Mouse (Mus musculus): Measurements from ENCODE around the gene Reps2. TPM values are rescaled to one million over a fixed set of nuclear protein-coding genes. Genes with fewer than 3 reads are reported as not detected.

Gene Reps2
- 2.1 and 2.2 TPM in 2 replicates for total RNA-seq (2012; rRNA removed)
- 1 to 10 TPM in 1 of 2 experiments, not detected in 1; 2.8 TPM for polyA plus RNA-seq (2012; ENCODE audit: insufficient read depth in 1 of 2, insufficient read length in 2 of 2, low read depth in 1 of 2, low replicate concordance in 2 of 2, missing spikeins in 1 of 2)

- no peaks in the 10 kb centered on the region for H3K27me3 ChIP-seq (ENCODE audit: control insufficient read depth in 1 of 2, insufficient read depth in 2 of 2, low read length in 2 of 2)
- H3K79me2 ChIP-seq (ENCODE audit: control insufficient read depth, insufficient read depth, low read length, poor library complexity): peaks cover 2% of the 10 kb centered on the region
- H3K4me1 ChIP-seq (ENCODE audit: control insufficient read depth in 1 of 2, insufficient read depth in 2 of 2, low read length in 2 of 2): peaks cover 17 to 18% of the 10 kb centered on the region in 2 experiments
- peak within 1 kb of the TSS; percentile 88 for H3K27ac ChIP-seq (ENCODE audit: control insufficient read depth, low read depth, low read length)
- H3K9me3 ChIP-seq (replicated peaks; ENCODE audit: insufficient read depth, low read length): no peaks in the 10 kb centered on the region
- peaks cover 0 to 25% of the 10 kb centered on the region in 2 experiments; a peak in 2 of 4 replicates for H3K36me3 ChIP-seq (ENCODE audit: control insufficient read depth in 1 of 2, insufficient read depth in 2 of 2, low read length in 2 of 2)
- peak within 1 kb of the TSS; percentile 77 for H3K9ac ChIP-seq (ENCODE audit: control insufficient read depth, low read depth, low read length, poor library complexity, severe bottlenecking)
- TF ChIP-seq RCOR1 (IDR thresholded peaks at IDR 0.05; ENCODE audit: low read depth, low read length) (no peak), NRF1 (IDR thresholded peaks at IDR 0.05; ENCODE audit: insufficient read depth, low read depth, low read length, poor library complexity, severe bottlenecking) (0 out of 2 replicates have a peak, but pooled peaks have one; percentile 40), MAX (IDR thresholded peaks at IDR 0.05; ENCODE audit: low read length) (peak; percentile 65; the same call in 1 of the 2 replicates), MYB (IDR thresholded peaks at IDR 0.05; ENCODE audit: low read depth, low read length) (no peak), TCF12 (IDR thresholded peaks at IDR 0.05; ENCODE audit: low read depth, low read length) (0 out of 2 replicates have a peak, but pooled peaks have one; percentile 22), POLR2AphosphoS5 (IDR thresholded peaks at IDR 0.05; ENCODE audit: borderline replicate concordance, low read depth, low read length) (no peak), MAZ (IDR thresholded peaks at IDR 0.05; ENCODE audit: low read depth, low read length) (peak; percentile 55; the same call in 1 of the 2 replicates), ZNF384 (IDR thresholded peaks at IDR 0.05; ENCODE audit: low read depth, low read length) (peak; percentile 78), EP300 (IDR thresholded peaks at IDR 0.05; ENCODE audit: low read depth in 1 of 2, low read length in 2 of 2) (no peak), USF2 (IDR thresholded peaks at IDR 0.05; ENCODE audit: borderline replicate concordance in 1 of 2, insufficient read depth in 1 of 2, low read depth in 1 of 2, low read length in 2 of 2) (no peak), SIN3A (IDR thresholded peaks at IDR 0.05; ENCODE audit: low read length) (peak; percentile 65), BHLHE40 (IDR thresholded peaks at IDR 0.05; ENCODE audit: borderline replicate concordance, low read depth, low read length) (no peak), UBTF (IDR thresholded peaks at IDR 0.05; ENCODE audit: borderline replicate concordance, insufficient read depth, low read depth, low read length) (peak; percentile 74; the same call in 1 of the 2 replicates), MXI1 (IDR thresholded peaks at IDR 0.05; ENCODE audit: low read depth, low read length) (peak; percentile 45; the same call in 1 of the 2 replicates)
- peak; percentile 91 for DNase-seq (ENCODE audit: low read depth, low spot score)
- H3K4me3 ChIP-seq (ENCODE audit: control insufficient read depth in 1 of 2, insufficient read depth in 1 of 2, low read depth in 2 of 2, low read length in 2 of 2): peak within 1 kb of the TSS; percentile 58 to 79
Observed at GRCm38 (mm10) chrX:162643091-162643788, at the start of gene Reps2. Reps2 (minus strand) TSS chrX:162643649.

GRCm38 (mm10) chrX:162691272-162691671, 47.8 kb upstream of the Reps2 start:
- H3K9ac ChIP-seq (ENCODE audit: control insufficient read depth, low read depth, low read length, poor library complexity, severe bottlenecking): no peak overlapping the region
- no peak overlapping the region for H3K4me3 ChIP-seq (ENCODE audit: control insufficient read depth in 1 of 2, insufficient read depth in 1 of 2, low read depth in 2 of 2, low read length in 2 of 2)
- no peaks in the 10 kb centered on the region for H3K79me2 ChIP-seq (ENCODE audit: control insufficient read depth, insufficient read depth, low read length, poor library complexity)
- no peaks in the 10 kb centered on the region for H3K9me3 ChIP-seq (replicated peaks; ENCODE audit: insufficient read depth, low read length)
- peaks cover 0 to 9% of the 10 kb centered on the region in 2 experiments; a peak in 2 of 4 replicates for H3K36me3 ChIP-seq (ENCODE audit: control insufficient read depth in 1 of 2, insufficient read depth in 2 of 2, low read length in 2 of 2)
- no peak overlapping the region for H3K27ac ChIP-seq (ENCODE audit: control insufficient read depth, low read depth, low read length)
- peak; percentile 75 for DNase-seq (ENCODE audit: low read depth, low spot score)
- peaks cover 0 to 8% of the 10 kb centered on the region in 2 experiments; a peak in 3 of 4 replicates for H3K4me1 ChIP-seq (ENCODE audit: control insufficient read depth in 1 of 2, insufficient read depth in 2 of 2, low read length in 2 of 2)
- H3K27me3 ChIP-seq (ENCODE audit: control insufficient read depth in 1 of 2, insufficient read depth in 2 of 2, low read length in 2 of 2): no peaks in the 10 kb centered on the region
- peak; percentile 48; the same call in 1 of the 2 replicates for TF ChIP-seq GATA1 (IDR thresholded peaks at IDR 0.05; ENCODE audit: low read depth, low read length)
- no peak for TF ChIP-seq USF2 (IDR thresholded peaks at IDR 0.05; ENCODE audit: borderline replicate concordance in 1 of 2, insufficient read depth in 1 of 2, low read depth in 1 of 2, low read length in 2 of 2)
- peak; percentile 51 for TF ChIP-seq ETS1 (IDR thresholded peaks at IDR 0.05; ENCODE audit: low read depth, low read length)
- 0 out of 2 replicates have a peak, but pooled peaks have one; percentile 21 for TF ChIP-seq SIN3A (IDR thresholded peaks at IDR 0.05; ENCODE audit: low read length)
- TF ChIP-seq CHD1 (IDR thresholded peaks at IDR 0.05; ENCODE audit: low read depth, low read length): no peak
- no peak for TF ChIP-seq SMC3 (IDR thresholded peaks at IDR 0.05; ENCODE audit: low read depth, low read length)
- peak; percentile 29; the same call in 1 of the 2 replicates for TF ChIP-seq TCF12 (IDR thresholded peaks at IDR 0.05; ENCODE audit: low read depth, low read length)
- no peak for TF ChIP-seq RAD21 (IDR thresholded peaks at IDR 0.05; ENCODE audit: low read depth, low read length)
- TF ChIP-seq MAZ (IDR thresholded peaks at IDR 0.05; ENCODE audit: low read depth, low read length): no peak
- no peak for TF ChIP-seq CTCF (IDR thresholded peaks at IDR 0.05 in 2 of 3, conservative IDR thresholded peaks at IDR 0.05 in 1 of 3; ENCODE audit: control insufficient read depth in 1 of 3, insufficient read depth in 1 of 3, low read depth in 2 of 3, low read length in 3 of 3, poor library complexity in 1 of 3, severe bottlenecking in 1 of 3)
- no peak for TF ChIP-seq UBTF (IDR thresholded peaks at IDR 0.05; ENCODE audit: borderline replicate concordance, insufficient read depth, low read depth, low read length)
- no peak for TF ChIP-seq JUND (IDR thresholded peaks at IDR 0.05; ENCODE audit: low read depth, low read length)
- no peak for TF ChIP-seq POLR2AphosphoS2 (IDR thresholded peaks at IDR 0.05; ENCODE audit: low read length)
- TF ChIP-seq HCFC1 (IDR thresholded peaks at IDR 0.05; ENCODE audit: low read depth, low read length): no peak
- no peak for TF ChIP-seq POLR2A (IDR thresholded peaks at IDR 0.05; ENCODE audit: control insufficient read depth in 1 of 2, insufficient read depth in 1 of 2, low read depth in 1 of 2, low read length in 2 of 2, poor library complexity in 1 of 2)
- peak; percentile 61 to 81 for TF ChIP-seq EP300 (IDR thresholded peaks at IDR 0.05; ENCODE audit: low read depth in 1 of 2, low read length in 2 of 2)
- no peak for TF ChIP-seq USF1 (IDR thresholded peaks at IDR 0.05; ENCODE audit: low read depth, low read length)
- TF ChIP-seq KAT2A (conservative IDR thresholded peaks at IDR 0.05; ENCODE audit: low read depth, low read length): no peak
- TF ChIP-seq MYB (IDR thresholded peaks at IDR 0.05; ENCODE audit: low read depth, low read length): no peak
